8 mouse cellular contexts compared by ENCODE assay signal in the genomic region with DNA sequence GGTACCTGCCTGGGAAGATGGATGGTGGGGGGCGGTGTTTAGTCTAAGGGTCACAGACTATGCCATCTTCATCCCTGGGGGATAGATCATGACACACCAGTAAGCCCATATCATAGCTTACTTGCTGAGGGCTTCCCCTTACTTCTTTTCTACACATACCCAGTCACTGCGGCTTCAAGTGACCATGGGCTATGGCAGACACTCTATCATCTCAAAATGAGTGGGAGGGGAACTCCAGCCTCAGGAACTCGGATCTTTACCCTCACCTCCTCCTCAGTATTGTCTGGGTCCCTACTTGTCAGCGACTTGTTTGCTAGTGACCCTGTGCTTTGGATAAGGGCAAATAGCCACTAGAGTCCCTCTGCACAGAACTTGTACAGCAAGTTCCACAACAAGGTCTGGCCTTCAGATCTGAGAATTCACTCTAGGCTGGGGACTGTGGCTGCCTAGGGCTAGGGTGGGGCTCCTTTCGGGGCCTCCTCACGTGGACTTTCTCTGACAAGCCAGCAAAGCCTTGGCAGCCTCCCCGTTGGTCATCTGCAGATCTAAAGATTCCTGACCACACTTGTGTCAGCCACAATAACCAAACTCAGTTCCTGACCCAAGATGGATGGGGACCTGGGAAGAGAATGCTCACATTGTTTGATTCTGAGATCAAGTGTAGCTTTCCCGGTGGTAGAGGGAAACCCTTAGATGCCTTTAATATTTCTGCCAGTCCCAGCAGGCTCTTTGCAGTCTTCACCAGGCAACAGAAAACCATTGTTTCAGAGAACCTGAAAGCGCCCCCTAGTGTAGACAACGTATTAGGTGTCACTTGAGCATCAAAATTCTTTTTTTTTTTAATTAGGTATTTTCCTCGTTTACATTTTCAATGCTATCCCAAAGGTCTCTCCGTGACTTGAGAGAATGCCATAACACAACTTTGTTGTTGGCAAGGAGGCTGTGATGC. TPM values are rescaled to one million over a fixed set of nuclear protein-coding genes. Genes with fewer than 3 reads are reported as not detected.
DNase-seq lines count a peak whose midpoint lies in the region; ATAC-seq and TF ChIP-seq lines count a peak whose summit lies in the region.

No protein-coding gene starts in this region.

- H3K36me3 ChIP-seq in forebrain, embryonic 14.5 days (ENCODE audit: control insufficient read depth, insufficient read depth, low read length), result no peaks in the 10 kb centered on the region
- H3K36me3 ChIP-seq in forebrain, embryonic 13.5 days (ENCODE audit: poor library complexity, severe bottlenecking), result no peaks in the 10 kb centered on the region
- no peaks in the 10 kb centered on the region for H3K36me3 ChIP-seq in MEL (ENCODE audit: control insufficient read depth in 1 of 2, insufficient read depth in 2 of 2, low read length in 2 of 2)
- no peaks in the 10 kb centered on the region for H3K36me3 ChIP-seq in hindbrain, postnatal 0 days (ENCODE audit: insufficient read depth, low read length)
- no peaks in the 10 kb centered on the region for H3K36me3 ChIP-seq in neural tube, embryonic 15.5 days

- DNase-seq in forebrain, embryonic 14.5 days (ENCODE audit: low spot score), result peak; percentile 33
- peak; percentile 44 for DNase-seq in MEL (ENCODE audit: low read depth, low spot score)
- peak; percentile 58 for DNase-seq in hindbrain, postnatal 0 days (ENCODE audit: low spot score)
- peak; percentile 53 for DNase-seq in lung, postnatal 14 days
- DNase-seq in adrenal gland, adult 2 months, result no peak
- no peak for DNase-seq in gastrocnemius, postnatal 4 days (ENCODE audit: low spot score in 2 of 2)

- TF ChIP-seq CTCF in MEL (IDR thresholded peaks at IDR 0.05 in 2 of 3, conservative IDR thresholded peaks at IDR 0.05 in 1 of 3; ENCODE audit: control insufficient read depth in 1 of 3, insufficient read depth in 1 of 3, low read depth in 2 of 3, low read length in 3 of 3, poor library complexity in 1 of 3, severe bottlenecking in 1 of 3), result peak; percentile 5 to 60 (median 44); a peak in 4 of 6 replicates
- TF ChIP-seq CTCF in hindbrain, postnatal 0 days (IDR thresholded peaks at IDR 0.05; ENCODE audit: low read depth), result peak; percentile 46

- WGBS in forebrain, embryonic 14.5 days, result 56% methylated on average over 12 of the region's 12 CpGs
- WGBS in forebrain, embryonic 13.5 days, result 59% methylated on average over 12 of the region's 12 CpGs
- WGBS in hindbrain, postnatal 0 days, result 53% methylated on average over 12 of the region's 12 CpGs
- 59% methylated on average over 12 of the region's 12 CpGs for WGBS in neural tube, embryonic 15.5 days

- no peak for TF ChIP-seq EP300 in MEL (IDR thresholded peaks at IDR 0.05; ENCODE audit: low read depth in 1 of 2, low read length in 2 of 2)

- H3K27ac ChIP-seq in forebrain, embryonic 14.5 days (ENCODE audit: low read depth, low read length), result no peak overlapping the region
- H3K27ac ChIP-seq in forebrain, embryonic 13.5 days, result no peak overlapping the region
- no peak overlapping the region for H3K27ac ChIP-seq in MEL (ENCODE audit: control insufficient read depth, low read depth, low read length)
- H3K27ac ChIP-seq in hindbrain, postnatal 0 days, result no peak overlapping the region
- H3K27ac ChIP-seq in neural tube, embryonic 15.5 days (replicated peaks), result no peak overlapping the region

- H3K9ac ChIP-seq in forebrain, embryonic 14.5 days (ENCODE audit: low read length), result no peak overlapping the region
- no peak overlapping the region for H3K9ac ChIP-seq in forebrain, embryonic 13.5 days
- no peak overlapping the region for H3K9ac ChIP-seq in MEL (ENCODE audit: control insufficient read depth, low read depth, low read length, poor library complexity, severe bottlenecking)
- H3K9ac ChIP-seq in hindbrain, postnatal 0 days (replicated peaks; ENCODE audit: low read length), result no peak overlapping the region
- H3K9ac ChIP-seq in neural tube, embryonic 15.5 days (replicated peaks), result no peak overlapping the region

- no peaks in the 10 kb centered on the region for H3K79me2 ChIP-seq in MEL (ENCODE audit: control insufficient read depth, insufficient read depth, low read length, poor library complexity)

- no peaks in the 10 kb centered on the region for H3K27me3 ChIP-seq in forebrain, embryonic 14.5 days (replicated peaks; ENCODE audit: control insufficient read depth, insufficient read depth, low read length)
- H3K27me3 ChIP-seq in forebrain, embryonic 13.5 days, result no peaks in the 10 kb centered on the region
- peaks cover 0 to 2% of the 10 kb centered on the region in 2 experiments; a peak in 1 of 4 replicates for H3K27me3 ChIP-seq in MEL (ENCODE audit: control insufficient read depth in 1 of 2, insufficient read depth in 2 of 2, low read length in 2 of 2)
- H3K27me3 ChIP-seq in hindbrain, postnatal 0 days (ENCODE audit: insufficient read depth, low read length), result no peaks in the 10 kb centered on the region
- H3K27me3 ChIP-seq in neural tube, embryonic 15.5 days (replicated peaks), result no peaks in the 10 kb centered on the region

- ATAC-seq in forebrain, embryonic 14.5 days, result no peak
- ATAC-seq in forebrain, embryonic 13.5 days, result no peak
- ATAC-seq in hindbrain, postnatal 0 days, result no peak
- no peak for ATAC-seq in neural tube, embryonic 15.5 days (ENCODE audit: low FRiP score)

- H3K4me1 ChIP-seq in forebrain, embryonic 14.5 days (ENCODE audit: control insufficient read depth, insufficient read depth, low read length), result peaks cover 12% of the 10 kb centered on the region; the same call in 1 of the 2 replicates
- H3K4me1 ChIP-seq in forebrain, embryonic 13.5 days, result peaks cover 12% of the 10 kb centered on the region
- H3K4me1 ChIP-seq in MEL (ENCODE audit: control insufficient read depth in 1 of 2, insufficient read depth in 2 of 2, low read length in 2 of 2), result peaks cover 0 to 8% of the 10 kb centered on the region in 2 experiments; a peak in 2 of 4 replicates
- peaks cover 7% of the 10 kb centered on the region; the same call in 1 of the 2 replicates for H3K4me1 ChIP-seq in hindbrain, postnatal 0 days (ENCODE audit: insufficient read depth, low read length)
- H3K4me1 ChIP-seq in neural tube, embryonic 15.5 days, result no peaks in the 10 kb centered on the region

- H3K9me3 ChIP-seq in forebrain, embryonic 14.5 days (replicated peaks; ENCODE audit: control insufficient read depth, low read length), result no peaks in the 10 kb centered on the region
- H3K9me3 ChIP-seq in forebrain, embryonic 13.5 days (replicated peaks), result no peaks in the 10 kb centered on the region
- no peaks in the 10 kb centered on the region for H3K9me3 ChIP-seq in MEL (replicated peaks; ENCODE audit: insufficient read depth, low read length)
- no peaks in the 10 kb centered on the region for H3K9me3 ChIP-seq in hindbrain, postnatal 0 days (ENCODE audit: low read length)
- no peaks in the 10 kb centered on the region for H3K9me3 ChIP-seq in neural tube, embryonic 15.5 days (replicated peaks)

- no peak overlapping the region for H3K4me3 ChIP-seq in forebrain, embryonic 14.5 days (ENCODE audit: low read depth, low read length)
- H3K4me3 ChIP-seq in forebrain, embryonic 13.5 days, result no peak overlapping the region
- H3K4me3 ChIP-seq in MEL (ENCODE audit: control insufficient read depth in 1 of 2, insufficient read depth in 1 of 2, low read depth in 2 of 2, low read length in 2 of 2), result no peak overlapping the region
- no peak overlapping the region for H3K4me3 ChIP-seq in hindbrain, postnatal 0 days (ENCODE audit: low read length)
- no peak overlapping the region for H3K4me3 ChIP-seq in neural tube, embryonic 15.5 days (replicated peaks)

- peak; percentile 35 for TF ChIP-seq RAD21 in MEL (IDR thresholded peaks at IDR 0.05; ENCODE audit: low read depth, low read length)

- no peak overlapping the region for H3K4me2 ChIP-seq in forebrain, embryonic 14.5 days (ENCODE audit: low read length)
- no peak overlapping the region for H3K4me2 ChIP-seq in forebrain, embryonic 13.5 days
- no peak overlapping the region for H3K4me2 ChIP-seq in hindbrain, postnatal 0 days (ENCODE audit: low read depth, low read length)
- H3K4me2 ChIP-seq in neural tube, embryonic 15.5 days, result no peak overlapping the region

- no peak for TF ChIP-seq POLR2A in MEL (IDR thresholded peaks at IDR 0.05; ENCODE audit: control insufficient read depth in 1 of 2, insufficient read depth in 1 of 2, low read depth in 1 of 2, low read length in 2 of 2, poor library complexity in 1 of 2)

TF ChIP-seq in MEL, 35 proteins besides CTCF, POLR2A, EP300 and RAD21:
- TF ChIP-seq ZC3H11A (IDR thresholded peaks at IDR 0.05; ENCODE audit: low read depth, low read length) (0 out of 2 replicates have a peak, but pooled peaks have one; percentile 12), CHD1 (IDR thresholded peaks at IDR 0.05; ENCODE audit: low read depth, low read length) (no peak), ZKSCAN1 (IDR thresholded peaks at IDR 0.05; ENCODE audit: low read depth, low read length) (no peak), ZNF384 (IDR thresholded peaks at IDR 0.05; ENCODE audit: low read depth, low read length) (peak; percentile 82), HCFC1 (IDR thresholded peaks at IDR 0.05; ENCODE audit: low read depth, low read length) (no peak), SMC3 (IDR thresholded peaks at IDR 0.05; ENCODE audit: low read depth, low read length) (peak; percentile 43)

RNA-seq across cellular contexts. Expression of a gene that starts 24.0 kb away (rescaled TPM):
- polyA plus RNA-seq in forebrain, embryonic 14.5 days (2014; fragmentation: Nextera tagmentation; extraction: Ambion mirVana), result 0.74 and 0.88 TPM in 2 replicates
- 0.56 and 0.67 TPM in 2 replicates for polyA plus RNA-seq in forebrain, embryonic 13.5 days (2015; fragmentation: Nextera tagmentation; extraction: Ambion mirVana)
- total RNA-seq in MEL (2012; rRNA removed), result not detected in 2 replicates
- not detected for polyA plus RNA-seq in MEL (2012; ENCODE audit: insufficient read depth in 1 of 2, insufficient read length in 2 of 2, low read depth in 1 of 2, low replicate concordance in 2 of 2, missing spikeins in 1 of 2)
- 13.9 and 14.7 TPM in 2 replicates for total RNA-seq in hindbrain, postnatal 0 days (2014; rRNA removed)
- 4.2 and 4.4 TPM in 2 replicates for polyA plus RNA-seq in hindbrain, postnatal 0 days (2015; fragmentation: Nextera tagmentation; extraction: Ambion mirVana)
- polyA plus RNA-seq in neural tube, embryonic 15.5 days (2015; fragmentation: Nextera tagmentation; extraction: Ambion mirVana), result 4.5 and 6.5 TPM in 2 replicates
- total RNA-seq in adrenal gland, adult 2 months (2021), result 1 to 10 TPM; 2.2 to 3.8 TPM
- 0.42 and 0.74 TPM in 2 replicates for polyA plus RNA-seq in adrenal gland, adult 2 months (2012; rRNA removed)
- total RNA-seq in gastrocnemius, postnatal 4 days (2021), result 10 to 100 TPM; 14.7 to 16.3 TPM

Comparison
In these comparisons a context has a peak if more than half of its experiments do, and no peak if none do; other contexts are left out.
1. DNase-seq: peak in forebrain, embryonic 14.5 days (single experiment), MEL (single experiment), hindbrain, postnatal 0 days (single experiment) and lung, postnatal 14 days (single experiment); none in adrenal gland, adult 2 months (single experiment) and gastrocnemius, postnatal 4 days (0 of 2).